Mouse (Mus musculus): ENCODE results near the gene Pcgf1. TPM values are rescaled to one million over a fixed set of nuclear protein-coding genes. Genes with fewer than 3 reads are reported as not detected.
A peak's percentile ranks its signal among the peaks of the same experiment; 100 is the strongest.

Pcgf1 gene
- total RNA-seq, 2 experiments from 2014 or later = 12.7 to 27.3 TPM

GRCm38 (mm10) chr6:83092416-83093127 lies 14.9 kb downstream of the Pcgf1 start:
- ATAC-seq (replicated peaks; ENCODE audit: low FRiP score, low TSS enrichment, poor library complexity, severe bottlenecking) = no peak

GRCm38 (mm10) chr6:83095968-83096367 lies 18.3 kb downstream of the Pcgf1 start:
- no peak for ATAC-seq (replicated peaks; ENCODE audit: low FRiP score, low TSS enrichment, poor library complexity, severe bottlenecking)

DNA sequence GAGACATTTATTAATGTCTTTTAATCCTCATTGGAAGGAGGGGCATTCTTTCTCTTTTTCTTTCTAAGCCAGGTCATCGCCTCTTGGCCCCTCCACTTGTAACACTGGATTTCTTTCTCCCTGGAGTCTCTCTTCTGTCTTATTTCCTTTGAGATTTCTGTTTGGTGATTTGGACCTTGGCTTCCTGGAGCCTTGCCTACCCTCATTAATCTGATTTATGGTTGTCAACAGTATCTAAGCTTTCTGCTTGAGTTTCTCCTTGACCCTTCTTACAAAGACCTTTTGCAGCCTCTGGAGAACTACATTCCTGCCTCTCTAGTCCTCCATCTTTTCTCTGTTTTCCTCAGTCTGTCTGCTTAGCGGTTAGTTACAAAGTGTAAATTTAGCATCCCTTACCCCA lies 20.7 kb downstream of the Pcgf1 start:
- no peak for ATAC-seq (replicated peaks; ENCODE audit: low FRiP score, low TSS enrichment, poor library complexity, severe bottlenecking)

DNA sequence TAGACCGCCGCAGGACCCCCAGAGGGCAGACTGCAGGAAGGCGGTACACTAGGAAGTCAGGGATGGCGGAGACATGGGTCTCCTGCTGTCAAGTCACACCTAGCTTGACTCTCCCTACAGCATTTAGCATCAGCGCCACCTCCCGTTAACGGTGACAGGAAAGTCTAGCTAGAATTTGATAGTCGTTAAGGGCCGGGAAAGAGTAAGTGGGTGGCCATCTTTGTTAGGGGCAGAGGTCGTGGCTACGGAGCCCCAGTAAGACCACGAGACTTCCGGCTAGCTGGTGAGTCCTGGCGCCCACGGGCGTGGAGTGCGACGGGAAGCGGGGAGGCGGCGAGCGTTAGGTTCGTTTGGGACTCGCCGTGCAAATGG lies 23.6 kb downstream of the Pcgf1 start, which contains the start of the genes Ccdc142 and Gm42688:
Ccdc142 (plus strand) TSS at position 286 of the 372 bp plus-strand sequence.
Gm42688 (plus strand) TSS at position 302 of the 372 bp plus-strand sequence.
- ATAC-seq (replicated peaks; ENCODE audit: low FRiP score, low TSS enrichment, poor library complexity, severe bottlenecking) = peak; percentile 86

GRCm38 (mm10) chr6:83101688-83102556 lies 24.3 kb downstream of the Pcgf1 start:
- peak; percentile 78 for ATAC-seq (replicated peaks; ENCODE audit: low FRiP score, low TSS enrichment, poor library complexity, severe bottlenecking)

GRCm38 (mm10) chr6:83103130-83103650 lies 25.5 kb downstream of the Pcgf1 start:
- no peak for ATAC-seq (replicated peaks; ENCODE audit: low FRiP score, low TSS enrichment, poor library complexity, severe bottlenecking)

- ATAC-seq (replicated peaks; ENCODE audit: low FRiP score, low TSS enrichment, poor library complexity, severe bottlenecking) = no peak
Measured at GRCm38 (mm10) chr6:83104158-83104557, 26.5 kb downstream of the Pcgf1 start.

GRCm38 (mm10) chr6:83107566-83108400 lies 30.1 kb downstream of the Pcgf1 start:
- peak; percentile 48; the same call in 1 of the 2 replicates for ATAC-seq (replicated peaks; ENCODE audit: low FRiP score, low TSS enrichment, poor library complexity, severe bottlenecking)

GRCm38 (mm10) chr6:83108762-83109668 lies 31.3 kb downstream of the Pcgf1 start, which contains the start of gene Mrpl53:
Gene Mrpl53, plus strand, starts transcription at chr6:83109040.
- peak; percentile 43 for ATAC-seq (replicated peaks; ENCODE audit: low FRiP score, low TSS enrichment, poor library complexity, severe bottlenecking)

GRCm38 (mm10) chr6:83111510-83112136 lies 34.0 kb downstream of the Pcgf1 start:
- no peak; the same call in 1 of the 2 replicates for ATAC-seq (replicated peaks; ENCODE audit: low FRiP score, low TSS enrichment, poor library complexity, severe bottlenecking)

GRCm38 (mm10) chr6:83115011-83115671 lies 37.5 kb downstream of the Pcgf1 start, which contains the start of gene Mogs:
Gene Mogs, plus strand, starts transcription at chr6:83115496.
- peak; percentile 74 for ATAC-seq (replicated peaks; ENCODE audit: low FRiP score, low TSS enrichment, poor library complexity, severe bottlenecking)

GRCm38 (mm10) chr6:83115682-83116372 lies 38.2 kb downstream of the Pcgf1 start:
- ATAC-seq (replicated peaks; ENCODE audit: low FRiP score, low TSS enrichment, poor library complexity, severe bottlenecking) = no peak

DNA sequence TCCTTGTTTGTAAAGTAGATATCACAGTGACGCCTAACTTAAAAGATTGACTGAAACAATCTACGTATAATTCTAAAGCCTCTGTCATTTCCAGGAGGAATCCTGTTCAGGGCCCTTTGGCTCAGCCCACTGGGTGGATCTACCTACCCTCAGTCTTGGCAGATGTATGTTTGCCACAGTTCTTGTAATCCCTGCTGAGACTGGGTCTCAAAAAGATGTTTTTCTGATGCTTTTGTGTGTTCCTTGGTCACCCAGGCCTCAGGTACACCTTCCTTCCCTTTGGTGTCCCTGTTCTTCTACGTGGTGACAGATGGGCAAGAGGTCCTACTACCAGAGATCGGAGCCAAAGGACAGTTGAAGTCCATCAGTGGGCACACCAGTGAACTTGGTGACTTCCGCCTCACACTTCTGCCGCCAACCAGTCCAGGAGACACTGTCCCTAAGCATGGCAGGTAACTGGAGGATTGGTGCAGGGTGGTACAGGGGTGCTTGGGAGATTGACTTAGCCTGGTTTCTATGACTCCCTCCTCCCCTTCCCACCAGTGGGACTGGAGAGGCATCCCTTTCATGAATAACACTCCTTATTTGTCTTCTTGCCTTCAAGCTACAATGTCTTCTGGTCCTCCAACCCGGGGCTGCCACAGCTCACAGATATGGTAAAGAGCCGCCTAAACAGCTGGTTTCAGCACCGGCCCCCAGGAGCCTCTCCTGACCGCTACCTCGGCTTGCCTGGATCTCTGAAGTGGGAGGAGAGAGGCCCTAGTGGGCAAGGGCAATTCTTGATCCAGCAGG lies 38.9 kb downstream of the Pcgf1 start:
- no peak for ATAC-seq (replicated peaks; ENCODE audit: low FRiP score, low TSS enrichment, poor library complexity, severe bottlenecking)

GRCm38 (mm10) chr6:83117165-83117438 lies 39.4 kb downstream of the Pcgf1 start:
- no peak for ATAC-seq (replicated peaks; ENCODE audit: low FRiP score, low TSS enrichment, poor library complexity, severe bottlenecking)

DNA sequence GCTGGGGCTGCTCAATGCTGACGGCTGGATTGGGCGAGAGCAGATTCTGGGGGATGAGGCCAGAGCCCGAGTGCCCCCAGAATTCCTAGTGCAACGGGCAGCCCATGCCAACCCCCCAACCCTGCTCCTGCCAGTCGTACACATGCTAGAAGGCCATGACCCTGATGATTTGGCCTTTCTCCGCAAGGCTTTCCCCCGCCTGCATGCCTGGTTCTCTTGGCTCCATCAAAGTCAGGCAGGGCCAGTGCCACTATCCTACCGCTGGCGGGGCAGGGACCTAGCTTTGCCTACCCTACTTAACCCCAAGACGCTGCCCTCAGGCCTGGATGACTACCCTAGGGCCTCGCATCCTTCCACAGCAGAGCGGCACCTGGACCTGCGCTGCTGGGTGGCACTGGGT lies 39.9 kb downstream of the Pcgf1 start:
- no peak for ATAC-seq (replicated peaks; ENCODE audit: low FRiP score, low TSS enrichment, poor library complexity, severe bottlenecking)

GRCm38 (mm10) chr6:83118369-83118768 lies 40.7 kb downstream of the Pcgf1 start:
- ATAC-seq (replicated peaks; ENCODE audit: low FRiP score, low TSS enrichment, poor library complexity, severe bottlenecking) = no peak
